In genomic region chr17:87206885-87207284, GRCm38 (mm10) we compare ENCODE assay signal across 20 mouse cellular contexts. TPM values are rescaled to one million over a fixed set of nuclear protein-coding genes. Genes with fewer than 3 reads are reported as not detected.
A peak's percentile ranks its signal among the peaks of the same experiment; 100 is the strongest.
DNase-seq lines count a peak whose midpoint lies in the region; ATAC-seq lines count a peak whose summit lies in the region.
"Had no signal": no experiment of that assay in that cellular context is flagged by ENCODE, and none has a peak within 500 bp of the region (broad histone marks: within the 10 kb centered on the region; RNA-seq: fewer than 3 reads in every experiment).

No protein-coding gene starts in this region.

- no peak overlapping the region for H3K9ac ChIP-seq in hindbrain, embryonic 13.5 days
- H3K9ac ChIP-seq: heart, embryonic 15.5 days; hindbrain, embryonic 15.5 days; lung, embryonic 15.5 days had no signal

- no peak overlapping the region for H3K27ac ChIP-seq in hindbrain, embryonic 13.5 days
- H3K27ac ChIP-seq: heart, embryonic 15.5 days; hindbrain, embryonic 15.5 days; lung, embryonic 15.5 days; stomach, postnatal 0 days had no signal

- H3K36me3 ChIP-seq in hindbrain, embryonic 13.5 days, result no peaks in the 10 kb centered on the region
- H3K36me3 ChIP-seq: heart, embryonic 15.5 days; hindbrain, embryonic 15.5 days; lung, embryonic 15.5 days had no signal

- WGBS in hindbrain, embryonic 13.5 days, result 70% methylated on average over 2 of the region's 2 CpGs

- intact Hi-C loops in heart, postnatal 10 days (cut with DNase I), result no loop called here

- H3K4me2 ChIP-seq in hindbrain, embryonic 13.5 days, result no peak overlapping the region
- H3K4me2 ChIP-seq: heart, embryonic 15.5 days; hindbrain, embryonic 15.5 days; liver, embryonic 11.5 days; lung, embryonic 15.5 days; midbrain, embryonic 11.5 days had no signal

- no peaks in the 10 kb centered on the region for H3K27me3 ChIP-seq in hindbrain, embryonic 13.5 days
- H3K27me3 ChIP-seq: heart, embryonic 15.5 days; hindbrain, embryonic 15.5 days; lung, embryonic 15.5 days had no signal

- DNase-seq in heart, postnatal 10 days, result peak; percentile 21 to 25
- no peak for DNase-seq in heart, postnatal 4 days
- DNase-seq in right cerebral cortex, adult 2 months (ENCODE audit: low spot score in 2 of 2), result peak; percentile 16 to 25
- no peak for DNase-seq in right cerebral cortex, postnatal 25 days
- peak; percentile 86 for DNase-seq in NIH3T3 (ENCODE audit: low read depth)
- peak; percentile 68 for DNase-seq in skeletal muscle tissue, adult 2 months (ENCODE audit: low read depth, low spot score)
- DNase-seq: adrenal gland, adult 8-10 months; cerebellum, adult 9-10 months; gastrocnemius, postnatal 25 days; kidney, postnatal 14 days had no signal

- ATAC-seq in hindbrain, embryonic 13.5 days (ENCODE audit: low FRiP score), result no peak
- no peak for ATAC-seq in erythroid progenitor cell, adult 5-6 weeks (replicated peaks; ENCODE audit: low FRiP score, poor library complexity, severe bottlenecking)
- ATAC-seq: forebrain, embryonic 16.5 days; intestine, postnatal 0 days had no signal

- H3K4me1 ChIP-seq in hindbrain, embryonic 13.5 days (replicated peaks), result peaks cover 18% of the 10 kb centered on the region

- no peak overlapping the region for H3K4me3 ChIP-seq in hindbrain, embryonic 13.5 days
- H3K4me3 ChIP-seq: heart, embryonic 15.5 days; hindbrain, embryonic 15.5 days; lung, embryonic 15.5 days had no signal

- H3K9me3 ChIP-seq in hindbrain, embryonic 13.5 days, result no peaks in the 10 kb centered on the region
- H3K9me3 ChIP-seq: heart, embryonic 15.5 days; hindbrain, embryonic 15.5 days; lung, embryonic 15.5 days had no signal

RNA-seq across cellular contexts. Expression of gene Mcfd2, which starts 58.9 kb away (rescaled TPM):
- total RNA-seq in heart, postnatal 10 days (2021), result 10 to 100 TPM; 41.4 to 43.2 TPM
- total RNA-seq in heart, postnatal 4 days (2021), result 10 to 100 TPM; 37.4 to 41.8 TPM
- polyA plus RNA-seq in hindbrain, embryonic 13.5 days (2015; fragmentation: Nextera tagmentation; extraction: Ambion mirVana), result 48.2 and 50.9 TPM in 2 replicates
- 3.8 and 7.2 TPM in 2 replicates for total RNA-seq in erythroid progenitor cell, adult 5-6 weeks (2015; ENCODE audit: low replicate concordance)
- 9.5 and 16.9 TPM in 2 replicates for total RNA-seq in erythroid progenitor cell, adult 5-6 weeks (2017; ENCODE audit: low replicate concordance)

Comparison
In these comparisons a context has a peak if more than half of its experiments do, and no peak if none do; other contexts are left out.
1. DNase-seq: peak in heart, postnatal 10 days (2 of 2), right cerebral cortex, adult 2 months (2 of 2), NIH3T3 (single experiment) and skeletal muscle tissue, adult 2 months (single experiment); none in heart, postnatal 4 days (single experiment) and right cerebral cortex, postnatal 25 days (single experiment).